ENCODE assay signal across 9 mouse cellular contexts in the genomic region with DNA sequence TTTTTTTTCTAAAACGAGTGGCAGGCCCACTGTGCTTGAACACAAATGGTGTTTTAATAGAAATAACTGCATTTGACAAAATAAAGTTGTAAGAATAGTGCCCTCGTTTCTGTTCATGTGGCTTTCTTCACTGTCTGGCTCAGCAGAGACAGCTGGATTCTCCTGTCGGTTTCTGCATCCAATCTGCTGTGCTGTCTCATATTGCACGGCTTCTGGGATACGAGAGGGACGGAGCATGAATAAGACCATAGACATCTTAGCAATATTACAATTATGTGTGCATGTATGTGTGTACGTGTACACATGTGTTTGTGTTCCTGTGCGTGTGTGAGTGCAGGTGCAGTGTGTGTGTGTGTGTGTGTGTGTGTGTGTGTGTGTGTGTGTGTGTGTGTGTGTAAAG. TPM values are rescaled to one million over a fixed set of nuclear protein-coding genes. Genes with fewer than 3 reads are reported as not detected.
"Had no signal": no experiment of that assay in that cellular context is flagged by ENCODE, and none has a peak within 500 bp of the region (broad histone marks: within the 10 kb centered on the region; RNA-seq: fewer than 3 reads in every experiment).

No protein-coding gene starts in this region.

- DNase-seq: kidney, adult 11 months; kidney, postnatal 14 days; lung, embryonic 14.5 days; lung, postnatal 10 days; lung, postnatal 4 days; retina, postnatal 1 day; thymus, adult 18-20 months; thymus, postnatal 14 days had no signal

RNA-seq across cellular contexts. Expression of a gene that starts 54.7 kb away (rescaled TPM):
- total RNA-seq: megakaryocyte, adult 5-6 weeks had no signal
